Mouse (Mus musculus) embryonic facial prominence, embryonic 15.5 days (tissue): Measurements from ENCODE around the gene Gm29609. TPM values are rescaled to one million over a fixed set of nuclear protein-coding genes. Genes with fewer than 3 reads are reported as not detected.

Source experiments
- ATAC-seq: fragments of 200-750 bp; cut with Nextera tagmentation; 2 replicates; pipeline ENCODE4 v1.8.0; 2017; ENCODE audit warnings: low read depth, moderate TSS enrichment; ENCODE audit not compliant: insufficient number of reproducible peaks, low FRiP score, low TSS enrichment
- H3K27ac ChIP-seq: fragments of 300-500 bp; sonication (generic); replicated peaks from 2 replicates; pipeline ENCODE4 v1.5.1; 2015; ENCODE audit warnings: mild to moderate bottlenecking, inconsistent platforms
- H3K27me3 ChIP-seq: fragments of 300-500 bp; sonication (generic); 2 replicates; pipeline ENCODE4 v1.6.1; 2015; ENCODE audit warnings: inconsistent platforms
- H3K36me3 ChIP-seq: fragments of 300-500 bp; sonication (generic); 2 replicates; pipeline ENCODE4 v1.6.1; 2015; ENCODE audit warnings: mild to moderate bottlenecking, inconsistent platforms
- H3K4me1 ChIP-seq: fragments of 300-500 bp; sonication (generic); 2 replicates; pipeline ENCODE4 v1.6.1; 2015; ENCODE audit warnings: inconsistent platforms
- H3K4me2 ChIP-seq: fragments of 300-500 bp; sonication (generic); replicated peaks from 2 replicates; pipeline ENCODE4 v1.6.1; 2015; ENCODE audit warnings: mild to moderate bottlenecking, inconsistent platforms
- H3K4me3 ChIP-seq: fragments of 300-500 bp; sonication (generic); replicated peaks from 2 replicates; pipeline ENCODE4 v1.5.1; 2015; ENCODE audit warnings: mild to moderate bottlenecking, inconsistent platforms
- H3K9ac ChIP-seq: fragments of 300-500 bp; sonication (generic); 2 replicates; pipeline ENCODE4 v1.6.1; 2015; ENCODE audit warnings: inconsistent platforms
- H3K9me3 ChIP-seq: fragments of 300-500 bp; sonication (generic); replicated peaks from 2 replicates; pipeline ENCODE4 v1.6.1; 2016; ENCODE audit warnings: inconsistent platforms
- WGBS: fragments of 180-500 bp; shearing (Covaris S2); methylation state at CpG from one replicate; pipeline ENCODE4 v1.1.7; 2015; 5-methylcytosine and 5-hydroxymethylcytosine counted together
- polyA plus RNA-seq: library from polyadenylated mRNA; unstranded; fragments of >200 nt; fragmentation: Nextera tagmentation; extraction: Ambion mirVana; gene quantifications from 2 replicates; pipeline ENCODE4 v1.2.1, GENCODE M21; 2015

Gm29609 gene
- polyA plus RNA-seq, 1 experiment from 2014 or later: 3.0 TPM

- H3K4me3 ChIP-seq: peak overlapping the region; percentile 4; the same call in 1 of the 2 replicates
- no peak overlapping the region for H3K27ac ChIP-seq
- H3K36me3 ChIP-seq: peaks cover 7% of the 10 kb centered on the region; the same call in 1 of the 2 replicates
- no peak for ATAC-seq
- H3K9ac ChIP-seq: no peak overlapping the region
- H3K4me2 ChIP-seq: no peak overlapping the region
- H3K27me3 ChIP-seq: peaks cover 62% of the 10 kb centered on the region
- H3K4me1 ChIP-seq: peaks cover 19% of the 10 kb centered on the region
- H3K9me3 ChIP-seq: no peaks in the 10 kb centered on the region
- under 1% methylated on average over 13 of the region's 13 CpGs for WGBS
Measured at GRCm38 (mm10) chr5:31137658-31138057, 42.1 kb downstream of the Gm29609 start.

GRCm38 (mm10) chr5:31136730-31137424, 42.8 kb downstream of the Gm29609 start:
- Histone ChIP-seq H3K9me3 (no peaks in the 10 kb centered on the region), H3K4me2 (no peak overlapping the region), H3K9ac (no peak overlapping the region), H3K27ac (no peak overlapping the region), H3K36me3 (peaks cover 7% of the 10 kb centered on the region; the same call in 1 of the 2 replicates), H3K4me3 (no peak overlapping the region), H3K27me3 (peaks cover 62% of the 10 kb centered on the region), H3K4me1 (peaks cover 19% of the 10 kb centered on the region)
- ATAC-seq: 0 out of 2 replicates have a peak, but pooled peaks have one; percentile 11
- 1% methylated on average over 32 of the region's 33 CpGs for WGBS

- H3K36me3 ChIP-seq: no peaks in the 10 kb centered on the region
- 41% methylated on average over 5 of the region's 5 CpGs for WGBS
- H3K4me2 ChIP-seq: no peak overlapping the region
- no peaks in the 10 kb centered on the region for H3K9me3 ChIP-seq
- no peaks in the 10 kb centered on the region; the same call in 1 of the 2 replicates for H3K27me3 ChIP-seq
- no peaks in the 10 kb centered on the region for H3K4me1 ChIP-seq
- no peak overlapping the region for H3K9ac ChIP-seq
- H3K4me3 ChIP-seq: no peak overlapping the region
- H3K27ac ChIP-seq: no peak overlapping the region
- no peak for ATAC-seq
Measured at GRCm38 (mm10) chr5:31126050-31126449, 53.7 kb downstream of the Gm29609 start.

GRCm38 (mm10) chr5:31123481-31123880, 56.2 kb downstream of the Gm29609 start:
- H3K9ac ChIP-seq: no peak overlapping the region
- no peak overlapping the region for H3K4me3 ChIP-seq
- WGBS: 26% methylated on average over 2 of the region's 2 CpGs
- no peaks in the 10 kb centered on the region for H3K4me1 ChIP-seq
- H3K27me3 ChIP-seq: no peaks in the 10 kb centered on the region
- no peaks in the 10 kb centered on the region for H3K9me3 ChIP-seq
- no peak for ATAC-seq
- H3K27ac ChIP-seq: no peak overlapping the region
- no peak overlapping the region for H3K4me2 ChIP-seq
- no peaks in the 10 kb centered on the region for H3K36me3 ChIP-seq

- Histone ChIP-seq H3K4me3 (no peak overlapping the region), H3K27me3 (0 out of 2 replicates have a peak, but pooled peaks cover 3% of the 10 kb centered on the region), H3K9me3 (no peaks in the 10 kb centered on the region), H3K9ac (no peak overlapping the region), H3K27ac (no peak overlapping the region), H3K4me2 (no peak overlapping the region), H3K36me3 (no peaks in the 10 kb centered on the region), H3K4me1 (no peaks in the 10 kb centered on the region)
- ATAC-seq: no peak
- 79% methylated on average over 8 of the region's 8 CpGs for WGBS
Measured at GRCm38 (mm10) chr5:31121111-31121510, 58.6 kb downstream of the Gm29609 start.

- Histone ChIP-seq H3K4me2 (no peak overlapping the region), H3K36me3 (no peaks in the 10 kb centered on the region), H3K4me1 (no peaks in the 10 kb centered on the region), H3K27me3 (0 out of 2 replicates have a peak, but pooled peaks cover 3% of the 10 kb centered on the region), H3K9ac (no peak overlapping the region), H3K27ac (no peak overlapping the region), H3K9me3 (no peaks in the 10 kb centered on the region), H3K4me3 (no peak overlapping the region)
- no peak for ATAC-seq
- WGBS: 26% methylated on average over 10 of the region's 10 CpGs
Measured at GRCm38 (mm10) chr5:31116912-31117311, 62.8 kb downstream of the Gm29609 start.

GRCm38 (mm10) chr5:31116354-31116753, 63.4 kb downstream of the Gm29609 start, which contains the start of gene Trim54:
Gene Trim54, plus strand, starts transcription at chr5:31116712.
- H3K27ac ChIP-seq: no peak within 1 kb of the TSS
- no peak within 1 kb of the TSS for H3K4me3 ChIP-seq
- H3K4me1 ChIP-seq: no peaks in the 10 kb centered on the region
- H3K36me3 ChIP-seq: no peaks in the 10 kb centered on the region
- H3K27me3 ChIP-seq: 0 out of 2 replicates have a peak, but pooled peaks cover 3% of the 10 kb centered on the region
- H3K9ac ChIP-seq: no peak within 1 kb of the TSS
- no peak within 1 kb of the TSS for H3K4me2 ChIP-seq
- no peak for ATAC-seq
- H3K9me3 ChIP-seq: no peaks in the 10 kb centered on the region
- WGBS: 34% methylated on average over 3 of the region's 3 CpGs

- H3K9ac ChIP-seq: no peak overlapping the region
- no peak overlapping the region for H3K27ac ChIP-seq
- no peak for ATAC-seq
- H3K4me3 ChIP-seq: no peak overlapping the region
- H3K9me3 ChIP-seq: no peaks in the 10 kb centered on the region
- 35% methylated on average over 7 of the region's 7 CpGs for WGBS
- H3K4me2 ChIP-seq: no peak overlapping the region
- no peaks in the 10 kb centered on the region for H3K27me3 ChIP-seq
- no peaks in the 10 kb centered on the region for H3K36me3 ChIP-seq
- no peaks in the 10 kb centered on the region for H3K4me1 ChIP-seq
Measured at GRCm38 (mm10) chr5:31110781-31111180, 68.9 kb downstream of the Gm29609 start.

- WGBS: 90% methylated on average over 18 of the region's 18 CpGs
- ATAC-seq: no peak
- no peaks in the 10 kb centered on the region for H3K4me1 ChIP-seq
Measured at GRCm38 (mm10) chr5:31108000-31108490, 71.7 kb downstream of the Gm29609 start, which contains the start of gene Slc30a3. Gene Slc30a3, minus strand, starts transcription at chr5:31108237.

GRCm38 (mm10) chr5:31105814-31106335, 73.8 kb downstream of the Gm29609 start, which contains the start of gene Dnajc5g:
Gene Dnajc5g, plus strand, starts transcription at chr5:31106285.
- Histone ChIP-seq H3K4me1 (no peaks in the 10 kb centered on the region), H3K27me3 (0 out of 2 replicates have a peak, but pooled peaks cover 3% of the 10 kb centered on the region), H3K36me3 (no peaks in the 10 kb centered on the region), H3K27ac (no peak within 1 kb of the TSS), H3K9me3 (no peaks in the 10 kb centered on the region), H3K4me3 (no peak within 1 kb of the TSS), H3K4me2 (no peak within 1 kb of the TSS), H3K9ac (no peak within 1 kb of the TSS)
- 77% methylated on average over 9 of the region's 9 CpGs for WGBS
- no peak for ATAC-seq

More at GRCm38 (mm10) chr5:31108000-31108490, 71.7 kb downstream of the Gm29609 start, which contains the start of gene Slc30a3:
- Histone ChIP-seq H3K27ac (no peak within 1 kb of the TSS), H3K9me3 (no peaks in the 10 kb centered on the region), H3K27me3 (0 out of 2 replicates have a peak, but pooled peaks cover 3% of the 10 kb centered on the region), H3K9ac (no peak within 1 kb of the TSS), H3K36me3 (no peaks in the 10 kb centered on the region), H3K4me2 (no peak within 1 kb of the TSS), H3K4me3 (no peak within 1 kb of the TSS)

- peaks cover 34% of the 10 kb centered on the region for H3K4me1 ChIP-seq
- ATAC-seq: no peak
- H3K9ac ChIP-seq: no peak overlapping the region
- 24% methylated on average over 11 of the region's 11 CpGs for WGBS
- H3K27me3 ChIP-seq: peaks cover 82% of the 10 kb centered on the region
- peak overlapping the region; percentile 45 for H3K4me3 ChIP-seq
- H3K27ac ChIP-seq: no peak overlapping the region
- H3K36me3 ChIP-seq: no peaks in the 10 kb centered on the region
- H3K4me2 ChIP-seq: peak overlapping the region; percentile 79
- H3K9me3 ChIP-seq: no peaks in the 10 kb centered on the region
Measured at GRCm38 (mm10) chr5:31095711-31096480, 83.8 kb downstream of the Gm29609 start.
